Mouse (Mus musculus) frontal cortex, adult 2 months (tissue): ENCODE measurements around the gene Trpv2. TPM values are rescaled to one million over a fixed set of nuclear protein-coding genes. Genes with fewer than 3 reads are reported as not detected.

Experiments
- DNase-seq, 2 experiments: peaks; one replicate each; pipeline ENCODE4 v3.0.0; 2022; ENCODE audit warnings: low spot score in 1 of 2; ENCODE audit errors: extremely low spot score in 1 of 2
- polyA plus RNA-seq: library from polyadenylated mRNA; depleted of rRNA; stranded (reverse); fragments of >200 nt; gene quantifications from 2 replicates; pipeline ENCODE4 v1.2.3, GENCODE M21; 2012

Gene Trpv2
- polyA plus RNA-seq, 1 experiment: 16.8 TPM

DNA sequence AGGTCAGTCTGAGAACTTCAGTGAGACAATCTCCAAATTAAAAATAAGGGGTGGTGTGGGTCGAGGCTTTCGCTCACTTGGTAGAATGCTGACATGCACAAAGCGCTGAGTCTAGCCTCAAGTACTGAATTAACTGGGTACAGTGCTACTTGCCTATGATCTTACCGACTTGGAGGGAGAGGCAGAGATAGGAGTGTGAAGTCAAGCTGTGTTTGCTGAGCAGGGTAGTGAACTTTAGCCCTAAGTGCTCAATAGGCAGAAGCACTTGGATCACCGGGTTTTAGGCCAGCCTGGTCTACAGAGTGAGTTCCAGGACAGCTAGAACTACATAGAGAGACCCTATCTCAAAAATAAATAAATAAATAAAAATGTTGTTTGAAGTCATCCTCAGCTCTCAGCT lies 17.1 kb upstream of the Trpv2 start:
- no peak for DNase-seq

DNA sequence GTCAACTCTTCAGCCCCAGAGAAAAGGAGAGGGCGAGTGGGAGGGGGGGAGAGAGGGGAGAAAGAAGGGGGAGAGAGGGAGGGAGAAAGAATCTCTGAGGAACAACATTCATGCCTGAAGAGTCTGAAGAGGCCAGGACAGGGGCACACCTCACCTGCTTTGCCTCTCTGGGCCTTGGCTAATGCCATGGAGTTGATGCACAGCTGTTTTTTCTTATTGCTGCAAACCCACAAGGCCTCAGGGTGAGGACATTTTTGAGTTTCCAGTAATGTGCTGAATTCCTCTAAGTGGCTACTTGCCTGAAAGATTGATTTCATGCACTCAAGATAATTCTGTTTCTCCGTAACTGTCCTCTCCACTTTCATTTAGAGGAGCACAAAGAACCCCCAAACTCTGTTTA lies 16.1 kb upstream of the Trpv2 start:
- no peak for DNase-seq

- no peak for DNase-seq
Measured at GRCm38 (mm10) chr11:62558961-62559646, 15.2 kb upstream of the Trpv2 start.

- no peak for DNase-seq
Measured at GRCm38 (mm10) chr11:62560463-62561016, 13.7 kb upstream of the Trpv2 start.

- DNase-seq: no peak
Measured at GRCm38 (mm10) chr11:62563590-62563989, 10.7 kb upstream of the Trpv2 start.

- no peak for DNase-seq
Measured at GRCm38 (mm10) chr11:62565747-62566146, 8.5 kb upstream of the Trpv2 start.

- DNase-seq: no peak
Measured at GRCm38 (mm10) chr11:62566211-62566610, 8.1 kb upstream of the Trpv2 start.

GRCm38 (mm10) chr11:62568300-62568699 lies 6.0 kb upstream of the Trpv2 start:
- DNase-seq: no peak

DNA sequence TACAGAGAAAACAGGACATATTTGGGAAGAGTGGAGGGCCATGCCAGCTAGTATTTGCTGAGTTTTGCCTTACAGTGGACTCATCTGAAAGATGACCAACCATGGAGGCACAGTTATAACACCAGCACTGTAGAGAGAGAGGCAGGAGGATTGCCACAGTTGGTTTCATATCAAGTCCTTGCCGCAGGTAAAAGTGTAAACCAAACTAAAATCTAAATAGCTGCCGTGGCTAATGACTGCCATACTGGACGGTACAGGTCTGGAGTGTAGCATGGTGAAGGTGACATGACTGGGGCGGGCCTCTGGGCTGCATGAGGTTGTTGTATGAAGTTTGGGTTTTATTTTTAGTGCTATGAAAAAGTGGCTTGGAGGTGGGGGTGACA lies 408 bp downstream of the Trpv2 start:
- no peak for DNase-seq

- peak; percentile 76 to 96 for DNase-seq
Measured at GRCm38 (mm10) chr11:62575297-62575658, 992 bp downstream of the Trpv2 start.

- DNase-seq: peak; percentile 50 to 80
Measured at GRCm38 (mm10) chr11:62575659-62576438, 1.6 kb downstream of the Trpv2 start.

GRCm38 (mm10) chr11:62576530-62577152 lies 2.4 kb downstream of the Trpv2 start:
- DNase-seq: peak in 1 of 2 experiments; percentile 48

DNA sequence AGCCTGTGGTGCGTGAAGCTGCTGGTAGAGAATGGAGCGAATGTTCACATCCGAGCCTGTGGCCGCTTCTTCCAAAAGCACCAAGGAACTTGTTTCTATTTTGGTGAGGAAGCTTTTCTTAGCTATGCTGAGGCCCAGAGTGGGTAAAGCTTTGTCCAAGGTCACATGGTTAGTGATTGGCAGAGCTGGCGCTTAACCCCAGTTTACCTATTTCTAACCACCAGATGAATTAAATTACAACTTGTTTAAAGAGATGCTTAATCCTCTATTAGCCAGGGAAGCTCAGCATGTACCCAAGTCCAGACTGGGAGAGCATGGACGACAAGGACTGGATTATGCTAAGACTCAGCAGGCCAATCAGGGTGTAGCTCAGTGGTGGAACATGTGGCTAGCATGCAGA lies 8.7 kb downstream of the Trpv2 start:
- DNase-seq: no peak

- DNase-seq: no peak
Measured at GRCm38 (mm10) chr11:62584671-62585206, 10.5 kb downstream of the Trpv2 start.

- DNase-seq: no peak
Measured at GRCm38 (mm10) chr11:62587034-62587433, 12.7 kb downstream of the Trpv2 start.

DNA sequence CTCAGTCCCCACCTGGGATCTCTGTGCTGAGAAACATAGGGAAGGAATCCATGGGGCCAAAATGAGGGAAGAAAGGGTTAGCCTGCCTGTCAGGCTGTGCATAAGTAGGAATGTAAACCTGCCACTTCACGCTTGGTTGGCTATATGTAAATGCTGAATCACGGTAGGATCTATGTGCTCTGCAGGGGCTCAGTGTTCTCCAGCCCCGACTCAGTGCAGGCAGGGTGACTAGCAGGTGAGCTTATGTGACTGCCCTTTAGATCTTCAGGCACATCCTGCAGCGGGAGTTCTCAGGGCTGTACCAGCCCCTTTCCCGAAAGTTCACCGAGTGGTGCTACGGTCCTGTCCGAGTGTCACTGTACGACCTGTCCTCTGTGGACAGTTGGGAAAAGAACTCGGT lies 15.1 kb downstream of the Trpv2 start:
- DNase-seq: no peak

GRCm38 (mm10) chr11:62591026-62591425 lies 16.7 kb downstream of the Trpv2 start:
- no peak for DNase-seq

DNA sequence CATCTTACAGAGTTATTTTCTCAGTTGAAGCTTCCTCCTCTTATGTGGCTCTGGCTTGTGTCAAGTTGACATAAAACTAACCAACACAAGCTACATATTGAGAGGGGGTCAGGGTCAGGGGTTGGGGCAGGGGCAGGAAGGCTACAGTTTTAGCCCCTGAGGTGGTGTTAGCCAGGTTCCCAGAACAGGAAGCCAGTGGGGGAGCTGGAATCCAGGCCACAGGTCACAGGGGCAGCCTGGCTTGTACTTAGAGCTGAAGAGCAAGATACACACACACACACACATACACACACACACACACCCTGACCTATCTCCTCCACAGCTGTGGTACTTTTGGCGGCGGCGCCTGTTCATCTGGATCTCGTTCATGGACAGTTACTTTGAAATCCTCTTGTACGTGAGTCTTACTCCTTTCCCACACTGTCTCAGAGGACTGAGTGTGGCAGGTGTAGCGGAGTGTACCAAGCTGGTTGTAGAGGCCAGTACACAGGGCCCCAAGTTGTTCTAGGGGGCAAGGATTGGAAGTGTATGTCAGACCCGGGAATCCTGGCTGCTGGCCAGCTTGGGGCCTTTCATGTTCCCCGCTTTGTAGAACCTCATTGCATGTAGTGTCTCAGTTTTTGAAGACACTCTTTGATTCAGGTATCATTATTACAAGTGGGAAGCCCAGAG lies 17.8 kb downstream of the Trpv2 start:
- no peak for DNase-seq

DNA sequence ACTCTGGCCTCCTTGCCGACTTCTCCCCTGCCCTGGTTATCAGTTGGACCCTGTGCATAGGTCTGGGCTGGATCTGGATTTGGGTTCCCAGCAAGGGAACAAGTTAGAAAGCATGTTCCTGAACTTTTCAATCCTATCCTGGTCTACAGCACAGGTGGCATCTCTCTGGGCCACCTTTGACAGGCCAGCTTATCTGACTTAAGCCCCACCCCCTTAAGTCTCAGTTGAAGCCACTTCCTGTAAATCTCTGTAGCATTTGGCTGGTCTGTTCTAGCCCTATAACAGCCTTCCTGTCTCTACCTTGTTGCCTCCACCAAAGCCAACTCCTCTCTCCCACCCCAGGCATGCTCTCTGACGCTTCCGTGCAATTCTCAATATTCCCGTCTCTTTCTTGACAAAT lies 24.3 kb downstream of the Trpv2 start:
- no peak for DNase-seq

GRCm38 (mm10) chr11:62601732-62602618 lies 27.7 kb downstream of the Trpv2 start:
- DNase-seq: no peak
